Mouse (Mus musculus) cerebellum, postnatal 25 days (tissue): ENCODE data around the gene Bach2.
A peak's percentile ranks its signal among the peaks of the same experiment; 100 is the strongest.

Experiments
- DNase-seq, 2 experiments: peaks; one replicate each; pipeline ENCODE4 v3.0.0; 2021; ENCODE audit warnings: mixed read lengths in 2 of 2

The Bach2 gene

GRCm38 (mm10) chr4:32574604-32575003 is 336.0 kb downstream of the Bach2 start:
- no peak for DNase-seq

- DNase-seq, result no peak
These were observed 336.6 kb downstream of the Bach2 start for GRCm38 (mm10) chr4:32575165-32575564.

GRCm38 (mm10) chr4:32579850-32580249 is 341.2 kb downstream of the Bach2 start:
- no peak for DNase-seq

- DNase-seq, result no peak
These were observed 345.6 kb downstream of the Bach2 start for GRCm38 (mm10) chr4:32584181-32584580.

- peak; percentile 66 to 81 for DNase-seq
These were observed 348.0 kb downstream of the Bach2 start for GRCm38 (mm10) chr4:32586596-32586995.

- DNase-seq, result no peak
These were observed 348.9 kb downstream of the Bach2 start for GRCm38 (mm10) chr4:32587543-32587942.

- DNase-seq, result no peak
These were observed 349.6 kb downstream of the Bach2 start for GRCm38 (mm10) chr4:32588237-32588636.

GRCm38 (mm10) chr4:32601135-32601534 is 362.5 kb downstream of the Bach2 start:
- peak in 1 of 2 experiments; percentile 8 for DNase-seq

GRCm38 (mm10) chr4:32602660-32603059 is 364.1 kb downstream of the Bach2 start, which contains the start of gene Gja10:
TSS of gene Gja10 (minus strand) at chr4:32602760.
- no peak for DNase-seq

GRCm38 (mm10) chr4:32615034-32615881 is 376.7 kb downstream of the Bach2 start, which contains the start of gene Casp8ap2:
TSS of gene Casp8ap2 (plus strand) at chr4:32615451.
- peak; percentile 98 to 99 for DNase-seq

GRCm38 (mm10) chr4:32621637-32622036 is 383.0 kb downstream of the Bach2 start:
- no peak for DNase-seq
